Mouse (Mus musculus) liver, embryonic 16.5 days (tissue): ENCODE data around the gene Olfr924. TPM values are rescaled to one million over a fixed set of nuclear protein-coding genes. Genes with fewer than 3 reads are reported as not detected.

Experiments used
- polyA plus RNA-seq: library from polyadenylated mRNA; unstranded; fragments of >200 nt; fragmentation: Nextera tagmentation; extraction: Ambion mirVana; gene quantifications from 2 replicates; pipeline ENCODE4 v1.2.1, GENCODE M21; 2015

Olfr924 gene
- polyA plus RNA-seq, 1 experiment from 2014 or later: not detected

Other genes starting within 250 kb of the Olfr924 start
- gene Olfr914, start 239.3 kb upstream of the Olfr924 start, polyA plus RNA-seq: not detected in 2 replicates
- gene Olfr916, start 184.6 kb upstream of the Olfr924 start, polyA plus RNA-seq: not detected in 2 replicates
- gene Olfr917, start 178.6 kb upstream of the Olfr924 start, polyA plus RNA-seq: not detected in 2 replicates
- not detected in 2 replicates for gene Olfr918, start 169.8 kb upstream of the Olfr924 start, polyA plus RNA-seq
- not detected in 2 replicates for gene Olfr919, start 140.8 kb upstream of the Olfr924 start, polyA plus RNA-seq
- 9.0 and 9.5 TPM in 2 replicates for gene Vwa5a, start 126.2 kb upstream of the Olfr924 start, polyA plus RNA-seq
- not detected in 2 replicates for gene Olfr920, start 92.2 kb upstream of the Olfr924 start, polyA plus RNA-seq
- gene Olfr921, start 71.4 kb upstream of the Olfr924 start, polyA plus RNA-seq: not detected in 2 replicates
- not detected in 2 replicates for gene Olfr922, start 29.8 kb upstream of the Olfr924 start, polyA plus RNA-seq
- not detected in 2 replicates for gene Olfr923, start 17.9 kb upstream of the Olfr924 start, polyA plus RNA-seq
- not detected in 2 replicates for gene Olfr26, start 10.6 kb downstream of the Olfr924 start, polyA plus RNA-seq
- gene Olfr926, start 32.7 kb downstream of the Olfr924 start, polyA plus RNA-seq: not detected in 2 replicates
- not detected in 2 replicates for gene Olfr930, start 85.4 kb downstream of the Olfr924 start, polyA plus RNA-seq
- not detected in 2 replicates for gene Olfr933, start 127.9 kb downstream of the Olfr924 start, polyA plus RNA-seq
- not detected in 2 replicates for gene Olfr934, start 143.9 kb downstream of the Olfr924 start, polyA plus RNA-seq
- gene Olfr935, start 155.2 kb downstream of the Olfr924 start, polyA plus RNA-seq: not detected in 2 replicates
- gene Olfr146, start 178.9 kb downstream of the Olfr924 start, polyA plus RNA-seq: not detected in 2 replicates
- gene Olfr937, start 220.5 kb downstream of the Olfr924 start, polyA plus RNA-seq: not detected in 2 replicates
- not detected in 2 replicates for gene Olfr938, start 234.4 kb downstream of the Olfr924 start, polyA plus RNA-seq